Mouse (Mus musculus) liver, embryonic 14 days (tissue): Measurements from ENCODE around the gene Sp8. TPM values are rescaled to one million over a fixed set of nuclear protein-coding genes. Genes with fewer than 3 reads are reported as not detected.

Source experiments
- polyA plus RNA-seq: library from polyadenylated mRNA; depleted of rRNA; stranded (reverse); fragments of >200 nt; gene quantifications from 2 replicates; pipeline ENCODE4 v1.2.3, GENCODE M21; 2012; rRNA removed

Gene Sp8
- not detected in 2 replicates for polyA plus RNA-seq

DNA sequence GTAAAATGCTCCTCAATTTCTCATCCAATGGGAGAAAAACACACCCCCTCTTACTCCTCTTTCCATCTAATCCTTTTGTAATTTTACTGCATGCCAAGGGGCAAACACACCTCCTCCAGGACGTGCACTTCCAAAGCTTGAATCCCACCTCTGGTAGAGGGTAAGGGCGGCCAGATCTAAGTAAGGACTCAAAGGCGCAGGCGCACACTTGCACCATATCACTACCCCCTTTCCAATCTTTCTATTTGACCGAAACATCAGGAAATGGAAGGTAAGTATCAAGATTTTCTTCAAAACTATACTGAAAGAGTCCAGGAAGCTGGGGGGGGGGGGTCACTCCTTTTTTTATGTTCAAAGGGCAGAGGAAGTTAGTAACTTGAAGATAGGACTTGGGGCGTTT lies at the start of gene Sp8:
Gene Sp8, plus strand, starts transcription at position 109 of the 400 bp plus-strand sequence.

Other genes with a start within 250 kb of the Sp8 start
- not detected in 2 replicates for gene Abcb5, start 120.1 kb downstream of the Sp8 start, polyA plus RNA-seq